Mouse (Mus musculus): ENCODE measurements around the gene B830017H08Rik.

The B830017H08Rik gene

DNA sequence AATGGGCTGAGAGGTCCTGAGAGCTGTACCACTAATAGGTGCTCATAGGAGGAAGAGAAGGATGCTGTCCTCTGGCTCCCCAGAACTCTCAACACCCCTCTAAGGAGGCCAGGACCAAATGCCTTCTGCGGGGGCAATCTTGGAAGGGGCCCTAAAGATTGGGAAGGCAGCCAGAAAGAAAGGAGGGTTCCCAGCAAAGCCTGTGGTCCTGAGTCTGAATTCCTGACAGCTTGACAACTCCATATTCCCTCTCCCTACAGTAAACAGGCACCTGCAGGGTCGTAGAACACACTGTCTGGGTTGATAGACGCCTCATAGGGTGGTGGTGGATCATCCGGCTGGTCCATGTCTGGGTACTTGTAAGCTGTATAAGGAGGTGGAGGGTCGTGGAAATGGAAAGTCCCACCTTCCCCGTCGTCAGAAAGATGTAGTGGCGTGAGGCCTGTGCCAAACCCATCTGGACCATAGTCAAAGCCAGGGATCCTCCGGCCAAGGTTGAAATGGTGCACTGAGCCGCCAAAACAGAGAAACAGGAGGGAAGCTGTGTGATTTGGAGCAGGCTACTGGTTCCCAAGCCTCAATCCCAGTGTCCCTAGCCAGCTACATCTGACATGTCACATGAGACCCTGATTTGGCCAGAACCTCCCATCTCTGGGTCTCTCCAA, 10.9 kb downstream of the B830017H08Rik start:
- ATAC-seq (ENCODE audit: insufficient number of reproducible peaks, low FRiP score, low TSS enrichment): no peak

DNA sequence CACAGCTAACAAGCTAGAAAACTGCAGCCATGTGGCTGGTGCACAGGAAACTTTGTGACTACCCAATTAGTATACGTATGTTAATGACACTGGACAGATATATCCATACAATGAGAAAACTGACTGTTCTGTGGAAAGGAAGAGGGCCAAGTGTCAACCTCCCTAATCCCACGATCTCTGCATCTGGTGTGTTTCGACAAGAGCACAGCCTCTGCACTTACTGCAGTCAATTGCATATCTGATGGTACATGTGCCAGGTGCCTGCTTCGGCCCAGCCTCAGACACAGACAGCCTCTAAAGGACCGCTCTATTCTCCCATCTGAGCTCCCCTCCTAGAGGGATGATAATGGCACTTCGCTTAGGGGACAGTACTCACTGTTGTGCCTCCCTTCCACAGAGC, 15.5 kb downstream of the B830017H08Rik start:
- ATAC-seq (ENCODE audit: insufficient number of reproducible peaks, low FRiP score, low TSS enrichment): no peak

DNA sequence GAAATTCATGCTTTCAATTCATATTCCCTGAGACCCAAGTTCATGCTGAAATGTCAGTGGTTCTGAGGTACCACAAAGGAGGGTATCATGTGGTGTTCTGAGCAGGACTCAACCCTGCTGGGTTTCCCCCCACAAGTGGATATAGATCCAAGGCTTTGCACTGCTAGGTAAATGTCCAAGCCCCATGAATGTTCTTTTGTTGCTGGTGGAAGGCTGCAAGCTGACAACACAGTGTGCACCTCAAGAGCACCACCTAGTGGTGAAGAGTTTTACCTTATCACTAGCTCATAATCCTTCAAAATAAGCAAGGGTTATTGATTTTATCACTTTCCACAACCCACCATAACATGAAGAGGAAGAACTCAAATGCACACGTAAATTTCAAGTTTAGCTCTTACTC, 16.0 kb downstream of the B830017H08Rik start:
- 0 out of 2 replicates have a peak, but pooled peaks have one; percentile 23 for ATAC-seq (ENCODE audit: insufficient number of reproducible peaks, low FRiP score, low TSS enrichment)

DNA sequence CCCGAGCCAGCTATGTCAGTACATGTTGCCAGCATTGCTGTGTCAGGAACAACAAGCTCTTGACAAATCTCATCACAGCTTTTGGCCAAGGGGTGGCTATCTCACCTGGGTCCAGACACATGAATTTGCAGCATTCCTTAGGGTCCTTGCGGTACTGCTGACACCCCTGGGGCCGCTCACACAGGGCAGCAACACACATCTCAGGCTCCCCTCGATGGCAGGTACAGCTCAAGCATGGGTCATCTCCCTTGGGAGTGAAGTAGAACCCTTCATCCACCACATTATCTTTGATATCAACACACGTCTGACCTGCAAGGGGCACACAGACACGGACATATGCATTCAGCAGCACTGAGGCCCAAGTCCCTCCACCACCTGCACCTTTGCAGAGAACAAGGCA, 16.6 kb downstream of the B830017H08Rik start:
- ATAC-seq (ENCODE audit: insufficient number of reproducible peaks, low FRiP score, low TSS enrichment): no peak

DNA sequence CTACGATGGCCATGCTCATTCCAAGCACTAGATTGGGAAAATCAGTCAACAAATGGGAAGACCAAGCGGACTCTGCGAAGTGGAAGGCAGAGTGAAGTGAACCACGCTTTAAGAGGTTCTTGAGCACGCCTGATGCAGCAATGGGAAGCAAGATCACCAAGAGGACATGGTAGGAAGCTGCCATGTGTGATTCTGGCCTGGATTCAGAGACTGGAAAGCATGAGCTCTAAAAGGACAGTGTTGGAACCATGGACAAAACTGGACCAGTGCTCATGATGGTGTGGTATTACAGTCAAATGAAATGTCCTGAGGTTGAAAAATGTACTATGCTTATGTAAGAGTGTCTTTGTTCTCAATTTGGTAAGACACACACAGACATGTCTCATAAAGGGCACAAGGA, 18.4 kb downstream of the B830017H08Rik start:
- peak; percentile 22; the same call in 1 of the 2 replicates for ATAC-seq (ENCODE audit: insufficient number of reproducible peaks, low FRiP score, low TSS enrichment)

DNA sequence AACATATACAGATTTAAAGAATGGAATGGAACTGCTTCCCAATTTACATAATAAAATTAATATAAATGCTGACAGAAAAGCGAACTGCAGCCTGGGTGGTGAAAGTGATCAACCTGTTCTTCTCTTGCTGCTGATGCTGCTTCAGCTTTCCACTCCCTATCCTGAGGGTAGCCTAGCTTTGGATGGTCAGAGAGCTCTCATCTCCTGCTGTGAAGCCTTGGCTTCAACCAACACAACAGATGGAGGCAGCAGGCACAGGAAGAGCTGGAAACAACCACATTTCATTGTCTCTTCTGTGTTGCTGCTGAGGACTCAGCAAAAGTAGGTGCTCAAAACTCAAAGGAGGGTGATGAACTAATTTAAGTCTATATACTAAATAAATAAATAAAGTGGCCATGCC, 18.9 kb downstream of the B830017H08Rik start:
- peak; percentile 85 for ATAC-seq (ENCODE audit: insufficient number of reproducible peaks, low FRiP score, low TSS enrichment)

DNA sequence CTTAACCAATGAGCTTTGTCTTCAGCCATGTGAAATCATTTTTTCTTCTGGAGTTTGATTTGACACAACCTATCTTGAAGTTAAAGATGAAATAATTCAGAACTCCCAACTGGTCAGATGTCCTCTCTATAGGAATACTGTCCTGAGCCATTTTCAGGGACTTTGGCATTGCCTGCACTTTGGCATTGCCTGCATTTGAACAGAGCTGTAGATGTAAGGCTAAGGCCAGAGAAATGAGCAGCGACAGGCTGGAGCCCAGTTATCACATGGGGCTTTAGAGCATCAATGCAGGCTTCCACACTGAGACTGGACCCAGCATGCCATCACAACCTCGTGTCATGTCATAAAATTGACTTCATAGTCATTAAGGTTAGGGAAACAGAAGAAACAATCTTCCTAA, 20.3 kb downstream of the B830017H08Rik start:
- ATAC-seq (ENCODE audit: insufficient number of reproducible peaks, low FRiP score, low TSS enrichment): no peak

DNA sequence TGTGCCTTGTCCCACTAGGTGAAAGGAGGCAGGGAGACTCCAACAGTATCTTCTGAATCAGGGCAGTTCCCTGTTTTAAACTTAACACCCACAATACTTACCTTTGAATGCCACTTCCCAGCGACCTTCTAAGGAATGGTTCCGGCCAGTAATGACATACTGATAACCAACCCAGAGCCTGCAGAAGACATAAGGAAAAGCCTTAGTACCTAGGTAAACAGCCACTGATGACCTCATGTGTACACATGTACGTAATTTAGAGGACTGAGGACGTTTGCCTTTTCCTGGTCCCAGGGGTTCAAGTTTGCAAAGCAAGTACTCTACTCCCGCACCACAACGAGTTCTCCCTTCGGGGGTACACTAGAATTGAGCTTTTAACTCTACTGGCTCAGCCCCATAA, 24.2 kb downstream of the B830017H08Rik start:
- no peak for ATAC-seq (ENCODE audit: insufficient number of reproducible peaks, low FRiP score, low TSS enrichment)

DNA sequence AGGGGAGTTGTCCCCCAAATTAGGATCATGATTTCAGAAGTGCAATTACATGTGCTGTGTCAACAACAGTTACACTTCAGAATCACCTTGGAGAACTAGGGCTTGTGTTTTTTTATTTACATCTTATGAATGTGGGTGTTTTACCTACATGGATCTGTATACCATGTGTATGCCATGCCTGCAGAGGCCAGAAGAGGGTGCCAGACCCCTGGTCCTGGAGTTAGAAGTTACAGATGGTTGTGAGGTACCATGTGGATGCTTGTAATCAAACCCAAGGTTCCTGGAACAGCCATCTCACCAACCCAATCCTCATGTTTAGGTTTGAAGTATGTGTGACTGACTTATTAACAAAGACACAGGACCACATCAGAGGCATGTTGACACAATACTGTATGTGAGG, 25.7 kb downstream of the B830017H08Rik start:
- no peak for ATAC-seq (ENCODE audit: insufficient number of reproducible peaks, low FRiP score, low TSS enrichment)

DNA sequence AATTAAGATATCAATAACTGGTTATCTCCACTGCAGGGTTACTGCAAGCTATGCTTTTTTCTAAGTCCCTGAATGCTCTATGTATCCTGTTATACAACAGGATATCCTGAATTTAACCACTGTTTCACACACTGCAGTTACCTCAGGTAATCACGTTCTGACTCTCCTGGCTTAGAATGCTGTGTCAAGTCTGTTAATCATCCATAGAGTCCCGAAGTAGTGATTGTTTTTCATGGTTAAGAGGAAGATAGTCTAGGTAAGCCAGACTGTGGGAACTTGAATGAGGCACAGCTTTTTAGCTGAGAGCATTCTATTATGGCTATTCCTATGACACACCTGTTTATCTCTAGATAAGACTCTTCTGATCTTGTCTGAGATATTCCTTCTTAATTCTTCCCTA, 32.4 kb downstream of the B830017H08Rik start:
- no peak for ATAC-seq (ENCODE audit: insufficient number of reproducible peaks, low FRiP score, low TSS enrichment)

DNA sequence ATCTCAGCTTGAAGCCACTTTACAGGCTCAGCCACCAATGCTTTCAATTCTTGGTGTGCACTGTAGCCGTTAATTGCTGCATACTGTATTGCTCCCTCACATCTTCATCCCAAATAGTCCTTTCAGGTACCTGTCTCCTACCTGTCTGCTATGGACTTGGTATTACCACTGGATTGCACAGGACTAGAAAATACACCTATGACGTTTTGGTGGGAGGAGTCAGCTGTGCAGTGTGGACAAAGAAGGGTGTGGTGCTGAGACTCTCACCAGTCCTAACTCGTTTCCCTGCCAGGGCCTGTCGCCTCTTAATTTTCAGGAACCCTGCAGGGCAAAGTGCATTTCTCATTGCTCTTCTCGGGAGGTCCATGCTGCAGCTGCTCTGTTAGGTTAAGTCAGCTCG, 32.8 kb downstream of the B830017H08Rik start:
- ATAC-seq (ENCODE audit: insufficient number of reproducible peaks, low FRiP score, low TSS enrichment): 0 out of 2 replicates have a peak, but pooled peaks have one; percentile 52

DNA sequence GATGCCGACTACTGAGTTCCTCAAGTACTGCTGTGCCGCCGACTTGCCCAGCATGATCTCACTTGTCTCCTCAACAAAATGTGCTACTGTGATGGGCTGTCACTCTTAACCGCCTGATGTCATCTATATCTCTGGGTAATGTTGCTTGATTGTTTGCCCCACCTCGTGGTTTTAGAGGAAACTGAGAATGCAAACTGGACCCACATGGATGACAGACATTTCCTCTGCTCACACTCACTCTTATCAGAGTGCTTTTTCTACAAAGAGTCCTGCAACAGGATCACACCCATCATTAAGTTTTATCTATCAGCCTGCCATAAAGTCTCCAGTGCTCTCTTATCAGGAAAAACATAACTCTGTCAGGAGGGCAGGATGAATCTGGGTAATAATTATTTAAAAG, 38.3 kb downstream of the B830017H08Rik start:
- ATAC-seq (ENCODE audit: insufficient number of reproducible peaks, low FRiP score, low TSS enrichment): no peak

DNA sequence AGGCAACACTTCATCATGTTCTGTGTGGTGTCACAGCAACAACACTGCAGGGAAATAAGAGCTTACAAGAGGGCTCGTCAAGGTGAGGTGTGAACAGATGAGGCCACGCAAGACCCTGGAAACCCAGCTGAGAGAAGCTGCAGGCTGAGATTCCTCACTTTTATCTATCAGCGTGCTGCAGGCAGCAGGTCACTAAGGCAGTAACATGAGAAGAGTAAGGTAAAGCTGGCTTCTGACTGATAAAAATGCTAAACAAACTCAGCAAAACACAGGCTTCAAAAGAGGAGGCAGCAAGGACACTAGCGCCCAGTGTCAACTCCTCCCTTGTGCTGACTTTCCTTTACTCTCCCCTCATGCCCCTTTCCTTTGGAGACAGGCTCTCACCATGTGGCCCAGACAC, 40.1 kb downstream of the B830017H08Rik start:
- ATAC-seq (ENCODE audit: insufficient number of reproducible peaks, low FRiP score, low TSS enrichment): no peak

DNA sequence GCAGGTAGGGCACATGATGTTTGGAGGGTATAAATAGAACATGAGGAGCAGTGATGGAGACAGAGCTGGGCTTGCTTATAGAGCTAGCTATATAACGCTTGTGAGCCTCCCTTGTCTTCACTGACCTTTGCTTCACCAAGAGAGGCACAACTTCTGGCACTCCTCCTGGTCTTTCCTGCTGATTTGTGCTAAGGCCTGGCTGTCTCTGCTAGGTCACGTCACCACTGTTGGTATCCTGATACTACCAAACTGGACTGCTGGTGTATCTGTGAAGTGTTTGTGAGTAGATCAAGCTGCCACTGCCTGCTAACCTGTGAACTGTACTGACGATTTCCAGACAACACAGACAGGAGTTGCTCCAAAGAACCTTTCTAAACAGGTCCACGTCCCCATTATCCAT, 42.3 kb downstream of the B830017H08Rik start:
- ATAC-seq (ENCODE audit: insufficient number of reproducible peaks, low FRiP score, low TSS enrichment): 0 out of 2 replicates have a peak, but pooled peaks have one; percentile 45

DNA sequence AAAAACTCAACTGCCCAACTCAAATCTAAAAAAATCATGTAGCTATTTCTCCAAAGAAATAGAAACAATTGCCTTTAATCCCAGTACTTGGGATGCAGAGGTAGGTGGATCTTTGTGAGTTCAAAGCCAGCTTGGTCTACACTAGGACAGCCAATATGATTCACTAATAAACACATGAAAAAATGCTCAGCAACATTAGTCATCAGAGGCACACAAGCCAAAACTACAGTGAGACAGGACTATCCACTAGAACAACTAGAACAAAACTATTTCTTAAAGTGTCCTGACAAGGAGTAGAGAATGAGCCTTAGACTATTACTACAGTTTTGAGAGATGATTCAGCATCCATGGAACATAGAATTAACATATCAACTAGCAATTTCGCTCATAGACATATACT, 43.2 kb downstream of the B830017H08Rik start:
- no peak for ATAC-seq (ENCODE audit: insufficient number of reproducible peaks, low FRiP score, low TSS enrichment)

DNA sequence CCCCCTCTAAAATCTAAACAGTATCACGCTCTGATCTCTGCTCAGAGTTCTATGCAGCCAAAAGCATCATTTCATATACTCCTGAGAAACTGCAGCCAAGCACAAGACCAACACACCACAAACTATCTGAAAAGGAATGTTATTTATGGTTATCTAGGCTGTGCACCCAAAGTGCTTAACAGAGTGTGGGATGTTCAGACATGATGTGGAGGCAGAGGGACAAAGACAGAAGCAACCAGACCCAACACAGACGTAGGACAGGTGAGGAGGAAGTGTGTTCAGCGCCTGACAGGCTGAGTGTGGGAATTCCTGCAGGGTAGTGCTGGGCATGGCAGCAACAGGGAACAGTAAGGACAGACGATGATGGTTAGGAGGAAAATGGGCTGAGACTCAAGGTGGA, 46.6 kb downstream of the B830017H08Rik start:
- ATAC-seq (ENCODE audit: insufficient number of reproducible peaks, low FRiP score, low TSS enrichment): no peak

DNA sequence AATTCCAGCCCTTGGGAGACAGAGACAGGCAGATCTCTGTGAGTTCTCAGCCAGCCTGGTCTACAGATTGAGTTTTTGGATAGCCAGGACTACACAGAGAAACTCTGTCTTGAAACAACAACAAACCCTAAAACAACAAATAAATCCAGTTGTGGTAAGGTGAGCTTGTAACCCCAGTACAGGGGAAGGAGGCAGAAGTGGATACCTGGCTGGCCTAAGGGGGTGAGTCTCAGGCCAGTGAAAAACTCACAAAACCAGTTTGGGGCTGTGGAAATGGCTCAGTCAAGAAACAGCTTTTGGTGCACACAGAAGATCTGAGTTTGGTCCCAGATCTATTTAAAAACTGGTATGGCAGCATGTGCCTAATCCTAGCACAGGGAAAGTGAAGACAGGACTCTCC, 49.3 kb downstream of the B830017H08Rik start:
- no peak for ATAC-seq (ENCODE audit: insufficient number of reproducible peaks, low FRiP score, low TSS enrichment)

DNA sequence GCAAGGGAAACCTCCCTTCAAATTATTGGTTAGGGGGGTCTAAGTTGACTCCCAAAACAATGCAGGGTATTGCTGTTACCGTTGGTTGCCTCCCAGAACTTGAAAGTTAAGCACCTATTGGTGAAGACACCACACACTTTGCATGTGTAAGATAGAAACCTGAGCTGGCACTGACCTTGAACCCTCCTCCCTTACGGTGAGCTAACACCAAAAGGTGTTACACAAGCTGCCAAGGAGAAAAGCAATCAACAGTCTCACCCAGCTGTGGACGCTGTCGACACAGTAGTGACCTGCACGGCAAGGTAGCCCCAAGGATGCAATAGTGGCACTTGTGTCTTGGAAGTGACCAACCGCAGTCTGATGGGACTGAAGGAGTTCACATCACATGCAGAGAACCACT, 51.2 kb downstream of the B830017H08Rik start:
- ATAC-seq (ENCODE audit: insufficient number of reproducible peaks, low FRiP score, low TSS enrichment): no peak
